Mouse (Mus musculus): ENCODE results near the gene Zfp184. TPM values are rescaled to one million over a fixed set of nuclear protein-coding genes. Genes with fewer than 3 reads are reported as not detected.
"Not testable (repeated sequence)": the region's sequence is repeated elsewhere in the genome, so short reads cannot be mapped to it uniquely, and the experiment has no call there.

The Zfp184 gene
- 1 to 10 TPM; 3.4 to 3.8 TPM for total RNA-seq (2021)
- long read RNA-seq, experiment 1, partial matches to known transcripts: 1 of 8 reads
- long read RNA-seq, experiment 1, other reads (novel, unspliced or antisense): 0 of 8 reads
- long read RNA-seq, experiment 2, partial matches to known transcripts: 0 of 5 reads
- long read RNA-seq, experiment 2, other reads (novel, unspliced or antisense): 2 of 5 reads

- DNase-seq (ENCODE audit: low spot score in 2 of 2): peak; percentile 90 to 93
Observed at GRCm38 (mm10) chr13:21944926-21945740, at the start of gene Zfp184. TSS of gene Zfp184 (plus strand) at chr13:21945094.

- DNase-seq (ENCODE audit: low spot score in 2 of 2): peak; percentile 83 to 90
Observed at GRCm38 (mm10) chr13:21896549-21897244, 48.2 kb upstream of the Zfp184 start.

- no peak for DNase-seq (ENCODE audit: low spot score in 2 of 2)
Observed at GRCm38 (mm10) chr13:21897245-21897634, 47.7 kb upstream of the Zfp184 start.

- DNase-seq (ENCODE audit: low spot score in 2 of 2): not testable (repeated sequence)
Observed at GRCm38 (mm10) chr13:21900870-21901565, 43.9 kb upstream of the Zfp184 start.

DNA sequence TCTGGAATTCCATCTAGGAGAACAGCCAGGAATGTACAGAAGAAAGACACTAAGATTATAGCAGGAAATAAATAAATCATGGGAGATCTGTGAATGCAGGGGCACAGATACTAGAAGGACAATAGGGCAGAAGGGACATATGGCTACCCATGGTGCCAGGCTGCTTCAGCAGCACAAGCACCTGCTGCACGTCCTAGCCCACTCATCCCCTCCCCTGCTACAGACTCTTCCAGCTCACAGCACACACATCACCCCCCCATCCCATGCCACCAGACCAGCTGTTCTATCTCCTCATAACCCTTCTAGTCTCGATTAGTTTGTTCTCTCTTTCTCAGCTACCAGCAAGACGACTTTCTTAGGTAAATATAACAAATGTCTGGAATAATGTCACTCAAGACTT lies 41.4 kb upstream of the Zfp184 start:
- no peak for DNase-seq (ENCODE audit: low spot score in 2 of 2)

GRCm38 (mm10) chr13:21904090-21904489 lies 40.8 kb upstream of the Zfp184 start:
- not testable (repeated sequence) for DNase-seq (ENCODE audit: low spot score in 2 of 2)

- no peak for DNase-seq (ENCODE audit: low spot score in 2 of 2)
Observed at GRCm38 (mm10) chr13:21906301-21906700, 38.6 kb upstream of the Zfp184 start.

DNA sequence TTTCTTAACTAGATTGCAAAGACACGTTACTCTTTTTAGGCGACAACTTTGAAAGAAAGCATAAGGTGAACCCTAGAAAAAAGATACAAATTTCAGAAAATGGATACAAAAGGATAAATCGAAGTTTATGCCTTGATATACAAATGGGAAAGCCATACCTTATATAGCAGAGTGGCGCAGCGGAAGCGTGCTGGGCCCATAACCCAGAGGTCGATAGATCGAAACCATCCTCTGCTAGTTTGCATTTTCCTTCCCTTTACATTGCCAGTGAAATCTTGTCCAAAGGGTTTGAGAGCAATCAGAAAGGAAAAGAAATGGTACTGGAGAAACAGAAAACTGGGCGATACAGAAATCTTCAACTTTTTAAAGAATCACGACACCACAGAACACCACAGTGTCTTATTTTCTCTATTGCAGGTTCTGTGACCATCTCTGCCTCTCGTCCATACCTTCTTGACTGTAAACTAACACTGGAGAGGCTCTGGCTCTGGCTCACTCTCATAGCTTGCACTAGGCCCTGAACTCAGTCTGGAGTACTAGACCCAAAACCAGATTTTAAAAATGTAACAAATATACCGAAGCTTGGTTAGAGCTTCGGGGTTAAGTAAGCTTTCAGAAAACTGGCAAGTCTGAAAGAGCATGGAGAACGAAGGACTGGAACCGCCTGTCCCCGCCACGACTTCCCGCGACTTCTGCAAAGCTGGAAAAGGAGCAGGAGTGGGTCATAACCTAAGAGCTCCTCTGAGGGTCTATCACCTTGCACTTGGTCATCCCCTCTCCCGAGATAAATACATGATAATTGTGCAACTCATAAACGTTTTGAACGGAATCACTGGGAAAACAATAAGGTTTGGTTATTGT lies 37.7 kb upstream of the Zfp184 start:
- no peak for DNase-seq (ENCODE audit: low spot score in 2 of 2)

GRCm38 (mm10) chr13:21907807-21908155 lies 37.1 kb upstream of the Zfp184 start:
- not testable (repeated sequence) for DNase-seq (ENCODE audit: low spot score in 2 of 2)

- no peak for DNase-seq (ENCODE audit: low spot score in 2 of 2)
Observed at GRCm38 (mm10) chr13:21910735-21911134, 34.2 kb upstream of the Zfp184 start.

- DNase-seq (ENCODE audit: low spot score in 2 of 2): peak in 1 of 2 experiments; percentile 20
Observed at GRCm38 (mm10) chr13:21911147-21911546, 33.7 kb upstream of the Zfp184 start.

- DNase-seq (ENCODE audit: low spot score in 2 of 2): no peak
Observed at GRCm38 (mm10) chr13:21913854-21914253, 31.0 kb upstream of the Zfp184 start.

DNA sequence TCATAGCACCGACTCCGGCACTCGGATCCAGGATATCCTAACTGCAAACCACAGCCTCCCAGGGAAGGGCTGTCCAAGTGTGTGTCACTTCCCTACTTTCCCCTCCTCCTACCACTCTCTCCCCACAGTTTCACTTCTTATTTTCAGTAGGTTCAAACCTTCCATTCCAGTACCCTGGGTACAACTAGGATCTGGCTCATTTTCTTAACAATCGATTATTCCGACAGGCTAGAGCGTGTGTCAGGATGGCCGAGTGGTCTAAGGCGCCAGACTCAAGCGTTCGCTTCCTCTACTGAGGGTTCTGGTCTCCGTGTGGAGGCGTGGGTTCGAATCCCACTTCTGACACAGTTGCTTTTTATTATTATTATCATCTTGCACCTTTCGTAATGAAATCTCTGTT lies 30.3 kb upstream of the Zfp184 start:
- DNase-seq (ENCODE audit: low spot score in 2 of 2): peak; percentile 37

DNA sequence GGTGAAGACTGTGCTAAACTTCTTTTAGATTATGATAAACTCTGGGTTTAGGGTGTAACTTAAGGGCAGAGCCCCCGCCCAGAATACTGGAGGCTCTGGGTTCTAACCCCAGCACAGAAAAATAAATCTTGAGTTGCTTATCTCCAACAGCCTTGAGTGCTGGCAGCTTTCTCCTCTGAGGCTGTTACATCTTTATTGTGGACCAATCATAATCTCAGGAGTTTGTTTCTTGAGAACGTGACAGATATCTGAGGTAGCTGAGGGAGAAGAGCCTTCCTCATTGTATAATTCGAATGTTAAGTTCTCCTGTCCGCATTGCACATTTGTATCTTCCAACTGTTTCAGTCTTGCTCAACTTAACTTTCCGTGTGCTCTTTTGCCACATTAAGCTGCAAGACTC lies 29.4 kb upstream of the Zfp184 start:
- no peak for DNase-seq (ENCODE audit: low spot score in 2 of 2)

DNA sequence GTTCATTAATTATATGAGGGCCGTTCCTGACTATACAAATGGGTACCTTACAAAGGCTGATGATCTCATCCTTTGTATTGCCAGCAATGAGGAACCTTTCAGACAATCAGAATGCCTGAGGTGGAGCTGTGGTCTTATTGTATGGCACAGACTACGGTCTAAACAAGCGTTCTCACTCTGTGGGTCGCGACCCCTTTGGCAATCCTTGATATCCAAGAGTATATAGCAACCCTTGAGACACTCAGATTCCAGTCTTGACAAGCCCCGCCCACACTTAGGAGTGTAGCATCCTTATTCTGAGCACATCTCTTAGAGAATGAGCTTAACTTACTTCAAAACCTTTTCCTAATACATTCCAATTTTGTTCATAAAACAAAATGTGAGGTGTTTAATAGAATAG lies 28.8 kb upstream of the Zfp184 start:
- DNase-seq (ENCODE audit: low spot score in 2 of 2): no peak

GRCm38 (mm10) chr13:21917040-21917439 lies 27.9 kb upstream of the Zfp184 start:
- peak in 1 of 2 experiments; percentile 15 for DNase-seq (ENCODE audit: low spot score in 2 of 2)

DNA sequence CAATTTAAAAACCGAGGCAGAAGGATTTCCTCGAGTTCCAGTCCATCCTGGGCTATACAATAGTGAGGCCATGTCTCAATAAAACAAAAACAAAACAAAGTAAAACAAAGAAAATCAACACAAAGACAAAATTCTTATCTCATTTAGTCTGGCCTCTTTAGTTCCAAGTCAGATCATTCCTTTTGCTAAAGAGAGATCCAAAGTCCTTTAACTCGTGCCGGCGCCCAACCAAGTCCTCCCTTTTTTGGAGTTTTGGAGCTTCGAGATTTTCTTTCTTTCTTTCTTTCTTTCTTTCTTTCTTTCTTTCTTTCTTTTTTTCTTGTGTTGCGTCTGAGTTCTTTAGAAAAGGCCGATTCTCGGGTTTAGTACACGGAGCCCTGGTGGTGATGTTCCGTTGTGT lies 27.4 kb upstream of the Zfp184 start:
- DNase-seq (ENCODE audit: low spot score in 2 of 2): no peak

DNA sequence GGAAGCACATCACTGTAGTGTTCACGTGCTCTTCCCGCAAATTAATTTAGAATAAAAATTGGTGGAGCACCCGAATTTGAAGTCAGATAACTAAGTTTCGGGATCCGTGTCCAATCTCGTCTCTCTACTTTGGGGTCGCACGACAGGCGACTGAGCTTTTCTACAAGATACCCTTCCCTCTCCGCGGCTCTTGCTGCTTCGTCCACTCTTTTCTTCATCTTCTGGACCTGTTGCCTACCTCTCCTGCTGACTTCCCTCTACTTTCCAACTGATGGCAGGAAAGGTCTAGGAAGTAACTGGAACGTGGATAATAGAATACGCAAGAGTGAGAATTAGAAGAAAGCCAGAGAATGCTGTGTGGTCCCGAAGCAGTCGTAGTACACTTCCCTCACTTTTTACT lies 26.9 kb upstream of the Zfp184 start:
- DNase-seq (ENCODE audit: low spot score in 2 of 2): no peak

DNA sequence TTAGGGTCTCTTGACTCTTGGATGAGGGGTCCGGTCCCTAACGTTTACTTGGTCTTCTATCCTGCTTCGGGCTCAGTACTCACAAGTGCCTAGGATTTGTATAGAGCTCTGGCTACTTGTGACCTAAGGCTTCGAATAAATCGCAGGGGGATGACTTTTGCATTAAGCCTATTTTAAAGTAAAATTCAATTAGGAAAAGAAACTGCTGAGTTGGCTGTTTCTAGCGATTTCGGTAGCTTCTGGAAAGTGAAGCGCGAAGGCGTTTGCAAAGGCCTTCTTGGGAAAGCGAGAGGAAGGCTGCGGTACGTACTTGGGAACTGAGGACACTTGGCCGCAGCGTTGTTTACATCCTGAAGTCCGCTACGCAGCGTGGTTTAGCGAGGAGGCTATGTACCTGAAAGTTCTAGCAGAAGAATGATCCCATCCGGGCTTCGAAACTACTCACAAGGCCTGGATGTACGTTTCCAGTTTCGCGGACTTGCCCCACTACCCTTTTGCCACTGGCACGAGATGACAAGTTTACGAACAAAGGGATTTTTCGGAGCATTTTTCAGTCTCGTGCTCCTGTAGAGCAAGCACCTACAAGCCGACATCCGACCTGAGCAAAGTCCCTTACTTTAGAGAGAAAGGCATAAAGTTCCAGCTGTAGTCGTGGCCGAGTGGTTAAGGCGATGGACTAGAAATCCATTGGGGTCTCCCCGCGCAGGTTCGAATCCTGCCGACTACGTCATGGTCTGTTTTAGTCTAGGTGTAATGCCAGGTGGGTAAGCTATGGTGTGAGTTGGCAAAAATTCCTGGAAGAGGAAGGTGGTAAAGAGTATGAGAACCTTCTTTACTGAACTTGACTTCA lies 26.1 kb upstream of the Zfp184 start:
- DNase-seq (ENCODE audit: low spot score in 2 of 2): peak in 1 of 2 experiments; percentile 23

Measured in layer of hippocampus, postnatal 14 days (tissue).